Mouse (Mus musculus) thymus, adult 2 months (tissue): ENCODE results near the gene Dcaf1.

Experiments
- CTCF ChIP-seq: fragments of 200-500 bp; IDR thresholded peaks from 2 replicates; pipeline ENCODE4 v1.5.1; 2012; ENCODE audit warnings: mild to moderate bottlenecking, control low read depth, low read length, moderate library complexity, borderline replicate concordance; ENCODE audit not compliant: control insufficient read depth, poor library complexity, insufficient read depth; ENCODE audit errors: extremely low read depth
- POLR2A ChIP-seq: fragments of 200-500 bp; IDR thresholded peaks from 2 replicates; pipeline ENCODE4 v1.6.1; 2012; ENCODE audit warnings: mild to moderate bottlenecking, low read length, control low read depth, moderate library complexity; ENCODE audit not compliant: control insufficient read depth, poor library complexity, insufficient read depth; ENCODE audit errors: extremely low read depth

DNA sequence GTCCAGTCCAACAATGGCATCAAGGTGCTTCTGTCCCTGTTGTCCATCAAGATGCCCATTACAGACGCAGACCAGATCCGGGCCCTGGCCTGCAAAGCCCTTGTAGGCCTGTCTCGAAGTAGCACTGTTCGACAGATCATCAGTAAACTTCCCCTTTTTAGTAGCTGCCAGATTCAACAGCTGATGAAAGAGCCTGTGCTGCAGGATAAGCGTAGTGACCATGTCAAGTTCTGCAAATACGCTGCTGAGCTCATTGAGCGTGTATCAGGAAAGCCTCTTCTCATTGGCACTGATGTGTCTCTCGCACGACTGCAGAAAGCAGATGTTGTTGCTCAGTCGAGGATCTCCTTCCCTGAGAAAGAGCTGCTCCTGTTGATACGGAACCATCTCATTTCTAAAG, 36.4 kb downstream of the Dcaf1 start:
- TF ChIP-seq POLR2A (no peak), CTCF (no peak)
